Mouse (Mus musculus) limb, embryonic 11.5 days (tissue): ENCODE measurements at regions not wholly inside any gene's neighbourhood (a gene's known extent, or its start where the extent isn't known, plus 50 kb on each side); places are given as distances from the start of the nearest gene placed in this dataset.
A peak's percentile ranks its signal among the peaks of the same experiment; 100 is the strongest.
"Not testable (repeated sequence)": the region's sequence is repeated elsewhere in the genome, so short reads cannot be mapped to it uniquely, and the experiment has no call there.

ENCODE experiments used
- ATAC-seq: fragments of 200-750 bp; cut with Nextera tagmentation; 2 replicates; pipeline ENCODE4 v1.8.0; 2017; ENCODE audit warnings: low read depth; ENCODE audit not compliant: insufficient number of reproducible peaks, low FRiP score, low TSS enrichment
- DNase-seq: peaks from one replicate; pipeline ENCODE4 v3.0.0-alpha.2; 2015; ENCODE audit warnings: low spot score
- H3K27ac ChIP-seq: fragments of 300-500 bp; sonication (generic); replicated peaks from 2 replicates; pipeline ENCODE4 v1.5.1; 2014; ENCODE audit warnings: low read depth, mild to moderate bottlenecking, low read length
- H3K27me3 ChIP-seq: fragments of 300-500 bp; sonication (generic); 2 replicates; pipeline ENCODE4 v1.6.1; 2014; ENCODE audit warnings: mild to moderate bottlenecking, low read length, mixed read lengths; ENCODE audit not compliant: control insufficient read depth, insufficient read depth
- H3K36me3 ChIP-seq: fragments of 300-500 bp; sonication (generic); 2 replicates; pipeline ENCODE4 v1.6.1; 2014; ENCODE audit warnings: mild to moderate bottlenecking, low read length, moderate library complexity, mixed read lengths; ENCODE audit not compliant: control insufficient read depth, insufficient read depth
- H3K4me1 ChIP-seq: fragments of 300-500 bp; sonication (generic); 2 replicates; pipeline ENCODE4 v1.6.1; 2014; ENCODE audit warnings: low read length, mixed read lengths; ENCODE audit not compliant: control insufficient read depth, insufficient read depth
- H3K4me2 ChIP-seq: fragments of 300-500 bp; sonication (generic); 2 replicates; pipeline ENCODE4 v1.6.1; 2014; ENCODE audit warnings: low read depth, mild to moderate bottlenecking, moderate library complexity; ENCODE audit not compliant: severe bottlenecking
- H3K4me3 ChIP-seq: fragments of 300-500 bp; sonication (generic); 2 replicates; pipeline ENCODE4 v1.5.1; 2014; ENCODE audit warnings: low read depth, low read length
- H3K9ac ChIP-seq: fragments of 300-500 bp; sonication (generic); 2 replicates; pipeline ENCODE4 v1.6.1; 2014; ENCODE audit warnings: mild to moderate bottlenecking, low read length
- H3K9me3 ChIP-seq: fragments of 300-500 bp; sonication (generic); 2 replicates; pipeline ENCODE4 v1.6.1; 2016; ENCODE audit warnings: low read length; ENCODE audit not compliant: control insufficient read depth
- WGBS: fragments of 180-500 bp; shearing (Covaris S2); extraction: QIAGEN DNeasy Blood & Tissue Kit; methylation state at CpG from one replicate; pipeline ENCODE4 v1.1.7; 2014; 5-methylcytosine and 5-hydroxymethylcytosine counted together

DNA sequence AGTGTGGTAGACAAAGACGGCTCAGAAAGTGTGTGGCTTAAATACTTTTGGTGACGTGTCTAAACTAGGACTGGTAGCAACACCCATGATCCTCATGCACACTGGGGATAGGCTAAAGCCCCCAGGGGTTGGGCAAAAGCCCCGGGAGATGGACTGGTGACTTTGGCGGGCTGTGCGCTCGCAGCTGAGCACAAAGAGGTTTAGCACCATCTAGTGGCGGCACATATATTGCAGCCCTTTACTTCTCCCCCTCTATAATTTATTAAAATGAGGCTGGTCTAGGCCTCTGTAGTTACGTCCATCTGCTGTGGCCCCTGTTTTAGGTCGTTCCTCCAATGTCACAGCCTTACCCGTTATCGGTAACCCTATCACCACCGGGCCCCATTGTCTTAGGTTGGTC, 205.3 kb upstream of the Dock11 start:
- H3K36me3 ChIP-seq, H3K27me3 ChIP-seq, H3K4me1 ChIP-seq, H3K4me3 ChIP-seq, H3K9me3 ChIP-seq, H3K9ac ChIP-seq, ATAC-seq, H3K4me2 ChIP-seq, H3K27ac ChIP-seq: not testable (repeated sequence)
- peak; percentile 18 for DNase-seq
- 61% methylated on average over 11 of the region's 12 CpGs for whole genome bisulfite sequencing
